In the genomic region with DNA sequence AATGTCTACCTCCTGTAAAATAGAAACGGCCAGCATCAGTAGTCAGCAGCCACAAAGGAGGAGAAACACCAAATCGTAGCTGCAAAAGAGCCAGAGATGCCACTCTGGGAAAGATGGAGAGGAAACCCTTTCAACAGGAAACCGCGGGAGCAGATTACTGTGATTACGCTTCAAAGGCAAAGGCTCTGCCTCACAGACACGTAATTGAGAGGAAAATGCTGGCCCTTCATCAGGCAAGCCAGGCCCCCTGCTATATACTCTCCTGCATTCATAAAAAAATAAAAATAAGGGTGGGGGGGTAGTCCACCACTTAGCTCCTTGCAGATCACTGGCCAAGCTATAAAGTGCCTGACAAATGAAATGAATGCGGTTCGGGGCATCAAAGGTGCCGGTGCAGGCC, we compare ENCODE assay signal across 9 mouse cellular contexts. TPM values are rescaled to one million over a fixed set of nuclear protein-coding genes. Genes with fewer than 3 reads are reported as not detected.
DNase-seq lines count a peak whose midpoint lies in the region; ATAC-seq and TF ChIP-seq lines count a peak whose summit lies in the region.
"Had no signal": no experiment of that assay in that cellular context is flagged by ENCODE, and none has a peak within 500 bp of the region (broad histone marks: within the 10 kb centered on the region; RNA-seq: fewer than 3 reads in every experiment).

No protein-coding gene starts in this region.

- H3K4me2 ChIP-seq in lung, embryonic 14.5 days, result no peak overlapping the region
- H3K4me2 ChIP-seq in forebrain, embryonic 12.5 days, result peak overlapping the region; percentile 50
- 0 out of 2 replicates have a peak overlapping the region, but pooled peaks have one; percentile 7 for H3K4me2 ChIP-seq in midbrain, embryonic 16.5 days (ENCODE audit: low read length)

- ATAC-seq in lung, embryonic 14.5 days (ENCODE audit: insufficient read depth), result no peak
- ATAC-seq in forebrain, embryonic 12.5 days (ENCODE audit: low FRiP score), result no peak
- no peak; the same call in 1 of the 2 replicates for ATAC-seq in midbrain, embryonic 16.5 days

- no peaks in the 10 kb centered on the region for H3K27me3 ChIP-seq in lung, embryonic 14.5 days (ENCODE audit: insufficient read depth, low read length)
- H3K27me3 ChIP-seq in forebrain, embryonic 12.5 days, result no peaks in the 10 kb centered on the region
- H3K27me3 ChIP-seq in midbrain, embryonic 16.5 days (ENCODE audit: control insufficient read depth, insufficient read depth, low read depth, low read length), result no peaks in the 10 kb centered on the region

- peaks cover 31% of the 10 kb centered on the region for H3K4me1 ChIP-seq in lung, embryonic 14.5 days (ENCODE audit: insufficient read depth)
- peaks cover 58% of the 10 kb centered on the region for H3K4me1 ChIP-seq in forebrain, embryonic 12.5 days
- peaks cover 68% of the 10 kb centered on the region for H3K4me1 ChIP-seq in midbrain, embryonic 16.5 days (ENCODE audit: control insufficient read depth, insufficient read depth, low read length)

- peak overlapping the region; percentile 92; the same call in 1 of the 2 replicates for H3K27ac ChIP-seq in lung, embryonic 14.5 days (ENCODE audit: low read depth)
- peak overlapping the region; percentile 95; the same call in 1 of the 2 replicates for H3K27ac ChIP-seq in forebrain, embryonic 12.5 days
- H3K27ac ChIP-seq in midbrain, embryonic 16.5 days (ENCODE audit: low read length), result 0 out of 2 replicates have a peak overlapping the region, but pooled peaks have one; percentile 5

- peak; percentile 28 for DNase-seq in embryo, embryonic 10 days (ENCODE audit: low spot score)
- no peak for DNase-seq in embryo, embryonic 9.5 days (ENCODE audit: extremely low spot score)
- peak; percentile 30 for DNase-seq in lung, embryonic 14.5 days
- DNase-seq in lung, adult 18-20 months, result no peak
- no peak for DNase-seq in layer of hippocampus, adult 8-10 months (ENCODE audit: low spot score in 2 of 2)
- DNase-seq in cerebellum, adult 9-11 months, result no peak
- DNase-seq: gastrocnemius, postnatal 25 days had no signal

- peaks cover 31% of the 10 kb centered on the region; the same call in 1 of the 2 replicates for H3K36me3 ChIP-seq in lung, embryonic 14.5 days (ENCODE audit: insufficient read depth)
- H3K36me3 ChIP-seq in forebrain, embryonic 12.5 days (replicated peaks), result 0 out of 2 replicates have a peak, but pooled peaks cover 4% of the 10 kb centered on the region
- no peaks in the 10 kb centered on the region for H3K36me3 ChIP-seq in midbrain, embryonic 16.5 days (ENCODE audit: control insufficient read depth, insufficient read depth, low read length)

- TF ChIP-seq CTCF in lung, embryonic 14.5 days (IDR thresholded peaks at IDR 0.05; ENCODE audit: low read depth), result no peak

- WGBS in lung, embryonic 14.5 days, result 33% methylated on average over 9 of the region's 9 CpGs
- WGBS in forebrain, embryonic 12.5 days, result 30% methylated on average over 9 of the region's 9 CpGs
- WGBS in midbrain, embryonic 16.5 days, result 15% methylated on average over 9 of the region's 9 CpGs

- no peak overlapping the region for H3K9ac ChIP-seq in lung, embryonic 14.5 days
- H3K9ac ChIP-seq in forebrain, embryonic 12.5 days, result no peak overlapping the region
- H3K9ac ChIP-seq in midbrain, embryonic 16.5 days (ENCODE audit: low read depth, low read length), result peak overlapping the region; percentile 16; the same call in 1 of the 2 replicates

- no peak overlapping the region for H3K4me3 ChIP-seq in lung, embryonic 14.5 days (ENCODE audit: low read depth, low read length)
- no peak overlapping the region for H3K4me3 ChIP-seq in forebrain, embryonic 12.5 days (replicated peaks)
- H3K4me3 ChIP-seq in midbrain, embryonic 16.5 days (ENCODE audit: low read depth, low read length), result no peak overlapping the region

- no peaks in the 10 kb centered on the region for H3K9me3 ChIP-seq in lung, embryonic 14.5 days (ENCODE audit: low read depth, low read length)
- H3K9me3 ChIP-seq in forebrain, embryonic 12.5 days, result no peaks in the 10 kb centered on the region
- no peaks in the 10 kb centered on the region for H3K9me3 ChIP-seq in midbrain, embryonic 16.5 days (replicated peaks; ENCODE audit: control insufficient read depth, low read length, poor library complexity, severe bottlenecking)

RNA-seq across cellular contexts. Expression of a gene that starts 28.3 kb away (rescaled TPM):
- polyA plus RNA-seq in lung, embryonic 14.5 days (2014; fragmentation: Nextera tagmentation; extraction: Ambion mirVana), result 40.1 and 44.7 TPM in 2 replicates
- polyA plus RNA-seq in forebrain, embryonic 12.5 days (2016; fragmentation: Nextera tagmentation; extraction: Ambion mirVana), result 50.4 and 51.5 TPM in 2 replicates
- 28.7 and 36.1 TPM in 2 replicates for polyA plus RNA-seq in midbrain, embryonic 16.5 days (2015; fragmentation: Nextera tagmentation; extraction: Ambion mirVana)
- total RNA-seq in layer of hippocampus, adult 8-10 months (2022), result 10 to 100 TPM; 81.3 to 88.3 (median 83.1) TPM

RNA-seq across cellular contexts. Expression of a gene that starts 55.8 kb away (rescaled TPM):
- polyA plus RNA-seq in lung, embryonic 14.5 days (2014; fragmentation: Nextera tagmentation; extraction: Ambion mirVana), result 13.9 and 14.5 TPM in 2 replicates
- polyA plus RNA-seq in forebrain, embryonic 12.5 days (2016; fragmentation: Nextera tagmentation; extraction: Ambion mirVana), result 17.3 and 18.0 TPM in 2 replicates
- 14.7 and 18.5 TPM in 2 replicates for polyA plus RNA-seq in midbrain, embryonic 16.5 days (2015; fragmentation: Nextera tagmentation; extraction: Ambion mirVana)
- 10 to 100 TPM in 2 of 4 experiments, 1 to 10 TPM in 2; 9.4 to 13.0 (median 11.3) TPM for total RNA-seq in layer of hippocampus, adult 8-10 months (2022)

Comparison
In these comparisons a context has a peak if more than half of its experiments do, and no peak if none do; other contexts are left out.
1. DNase-seq: peak in embryo, embryonic 10 days (single experiment) and lung, embryonic 14.5 days (single experiment); none in embryo, embryonic 9.5 days (single experiment), lung, adult 18-20 months (0 of 2), layer of hippocampus, adult 8-10 months (0 of 2) and cerebellum, adult 9-11 months (single experiment).
2. H3K27ac ChIP-seq: peak in every context shown above with its lines; median percentile 95 in forebrain, embryonic 12.5 days; 92 in lung, embryonic 14.5 days; 5 in midbrain, embryonic 16.5 days.